Mouse (Mus musculus): ENCODE measurements around the gene Atp9a.

DNA sequence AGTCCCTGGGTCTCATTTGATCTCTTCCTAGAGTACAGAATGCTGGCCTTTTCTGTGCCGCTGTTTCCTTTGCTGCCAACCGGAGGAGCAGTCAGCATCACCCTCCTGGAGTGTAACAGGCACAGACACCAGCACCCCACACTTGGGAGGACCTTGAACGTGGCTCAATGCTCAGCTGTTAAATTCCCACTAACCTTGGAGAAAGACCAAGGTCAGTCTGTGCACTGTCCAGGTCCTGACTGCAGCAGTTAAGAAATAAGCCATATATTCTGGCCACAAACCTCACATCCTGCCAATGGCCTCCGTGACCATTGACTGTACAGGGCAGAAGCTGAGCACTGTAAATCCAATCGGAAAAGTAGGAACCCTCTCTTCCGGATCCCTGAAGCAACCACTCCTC lies 148.5 kb downstream of the Atp9a start:
- TF ChIP-seq CTCF (IDR thresholded peaks at IDR 0.05; ENCODE audit: control insufficient read depth, insufficient read depth, insufficient read length): no peak
- no peak for TF ChIP-seq MYOG (IDR thresholded peaks at IDR 0.05; ENCODE audit: control insufficient read depth, extremely low read depth, insufficient read length)
- no peak for TF ChIP-seq MAX (IDR thresholded peaks at IDR 0.05)
- no peak for TF ChIP-seq USF1 (IDR thresholded peaks at IDR 0.05; ENCODE audit: low read depth)
- no peak for TF ChIP-seq CEBPB (IDR thresholded peaks at IDR 0.05; ENCODE audit: low read depth)
- no peak for TF ChIP-seq MYOD1 (IDR thresholded peaks at IDR 0.05; ENCODE audit: control insufficient read depth, insufficient read length, low read depth)
